Mouse (Mus musculus): ENCODE measurements at regions not wholly inside any gene's neighbourhood (a gene's known extent, or its start where the extent isn't known, plus 50 kb on each side); places are given as distances from the start of the nearest gene placed in this dataset.

DNA sequence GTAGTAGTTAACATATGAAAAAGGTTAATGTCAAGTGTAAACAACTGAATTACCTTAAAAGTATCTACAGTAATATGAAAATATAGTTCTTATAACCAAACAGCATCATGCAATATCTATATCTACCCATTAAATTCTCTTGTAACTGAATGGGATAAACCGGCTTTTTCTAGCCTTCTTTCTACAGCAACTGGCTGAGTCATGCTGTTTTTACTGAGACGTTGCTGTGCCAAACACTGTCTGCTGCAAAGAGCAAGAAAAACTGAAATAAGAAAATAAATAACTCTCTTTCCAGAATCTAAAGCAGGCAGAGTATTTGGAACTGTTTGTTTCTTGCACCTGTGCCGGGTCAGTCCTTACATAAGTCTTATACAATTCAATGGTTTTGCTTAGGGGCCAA, 74.0 kb downstream of the Nxf2 start:
- no peak for ATAC-seq (replicated peaks; ENCODE audit: insufficient number of reproducible peaks, low FRiP score, low TSS enrichment, low read depth)
- DNase-seq (ENCODE audit: low spot score): no peak
- H3K9me3 ChIP-seq (replicated peaks; ENCODE audit: control insufficient read depth, low read length): no peaks in the 10 kb centered on the region
- H3K36me3 ChIP-seq (replicated peaks; ENCODE audit: control insufficient read depth, insufficient read depth, low read depth, low read length): no peaks in the 10 kb centered on the region
- H3K27ac ChIP-seq (replicated peaks; ENCODE audit: low read depth, low read length): no peak overlapping the region
- H3K4me3 ChIP-seq (ENCODE audit: low read depth, low read length): no peak overlapping the region
- WGBS: 82% methylated on average over 3 of the region's 3 CpGs
- H3K4me2 ChIP-seq (ENCODE audit: low read depth, low read length): no peak overlapping the region
- no peaks in the 10 kb centered on the region for H3K4me1 ChIP-seq (ENCODE audit: control insufficient read depth, insufficient read depth, low read length)
- no peaks in the 10 kb centered on the region for H3K27me3 ChIP-seq (ENCODE audit: control insufficient read depth, insufficient read depth, low read length)
- no peak overlapping the region for H3K9ac ChIP-seq (replicated peaks; ENCODE audit: low read length)

DNA sequence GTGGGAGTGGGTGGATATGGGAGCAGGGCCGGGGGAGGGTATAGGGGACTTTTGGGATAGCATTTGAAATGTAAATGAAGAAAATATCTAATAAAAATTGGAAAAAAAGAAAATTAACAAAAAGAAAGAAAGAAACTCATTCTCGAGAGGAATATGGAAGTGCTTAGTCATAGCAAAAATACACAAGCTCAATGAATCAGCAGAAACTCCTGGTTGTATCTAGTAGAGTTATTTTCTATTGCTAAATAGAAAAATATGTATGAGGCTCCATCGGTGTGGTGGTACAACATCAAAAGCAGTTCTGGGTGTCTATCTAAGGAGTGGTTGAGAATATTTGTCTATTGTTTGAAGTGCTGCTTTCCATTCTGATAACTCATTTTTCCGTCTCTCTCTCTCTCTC, 74.9 kb downstream of the Nxf2 start:
- no peak for ATAC-seq (replicated peaks; ENCODE audit: insufficient number of reproducible peaks, low FRiP score, low TSS enrichment, low read depth)
- Histone ChIP-seq H3K4me2 (ENCODE audit: low read depth, low read length) (no peak overlapping the region), H3K4me3 (ENCODE audit: low read depth, low read length) (no peak overlapping the region), H3K27me3 (ENCODE audit: control insufficient read depth, insufficient read depth, low read length) (no peaks in the 10 kb centered on the region), H3K36me3 (replicated peaks; ENCODE audit: control insufficient read depth, insufficient read depth, low read depth, low read length) (no peaks in the 10 kb centered on the region), H3K4me1 (ENCODE audit: control insufficient read depth, insufficient read depth, low read length) (no peaks in the 10 kb centered on the region), H3K27ac (replicated peaks; ENCODE audit: low read depth, low read length) (no peak overlapping the region), H3K9me3 (replicated peaks; ENCODE audit: control insufficient read depth, low read length) (no peaks in the 10 kb centered on the region), H3K9ac (replicated peaks; ENCODE audit: low read length) (no peak overlapping the region)
- 91% methylated on average over 4 of the region's 4 CpGs for WGBS
- DNase-seq (ENCODE audit: low spot score): no peak

GRCm38 (mm10) chrX:134882334-134882733, 73.3 kb upstream of the Armcx2 start:
- H3K27me3 ChIP-seq (ENCODE audit: control insufficient read depth, insufficient read depth, low read length): no peaks in the 10 kb centered on the region
- H3K4me1 ChIP-seq (ENCODE audit: control insufficient read depth, insufficient read depth, low read length): no peaks in the 10 kb centered on the region
- no peak overlapping the region for H3K4me2 ChIP-seq (ENCODE audit: low read depth, low read length)
- no peak overlapping the region for H3K9ac ChIP-seq (replicated peaks; ENCODE audit: low read length)
- H3K9me3 ChIP-seq (replicated peaks; ENCODE audit: control insufficient read depth, low read length): no peaks in the 10 kb centered on the region
- no peaks in the 10 kb centered on the region for H3K36me3 ChIP-seq (replicated peaks; ENCODE audit: control insufficient read depth, insufficient read depth, low read depth, low read length)
- no peak overlapping the region for H3K4me3 ChIP-seq (ENCODE audit: low read depth, low read length)
- H3K27ac ChIP-seq (replicated peaks; ENCODE audit: low read depth, low read length): no peak overlapping the region
- DNase-seq (ENCODE audit: low spot score) (no peak), ATAC-seq (replicated peaks; ENCODE audit: insufficient number of reproducible peaks, low FRiP score, low TSS enrichment, low read depth) (no peak)
- WGBS: 72% methylated on average over 5 of the region's 5 CpGs

DNA sequence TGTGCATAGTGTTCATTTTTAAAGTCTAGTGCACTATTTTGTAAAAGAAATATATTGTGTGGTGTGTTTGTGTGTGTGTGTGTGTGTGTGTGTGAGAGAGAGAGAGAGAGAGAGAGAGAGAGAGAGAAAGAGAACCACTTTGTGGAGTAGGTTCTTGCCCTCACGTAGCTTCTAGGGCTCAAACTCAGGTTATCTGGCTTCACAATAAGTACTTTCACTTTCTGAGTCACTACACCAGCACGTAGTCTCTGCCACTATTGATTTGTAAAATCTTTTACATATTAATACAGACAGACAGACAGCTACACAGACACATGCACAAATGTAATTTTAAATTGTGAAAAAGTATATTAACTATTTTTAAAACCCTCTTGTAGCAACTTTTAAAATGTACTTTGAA, 70.9 kb upstream of the Armcx2 start:
- DNase-seq (ENCODE audit: low spot score): no peak
- Histone ChIP-seq H3K36me3 (replicated peaks; ENCODE audit: control insufficient read depth, insufficient read depth, low read depth, low read length) (no peaks in the 10 kb centered on the region), H3K27me3 (ENCODE audit: control insufficient read depth, insufficient read depth, low read length) (no peaks in the 10 kb centered on the region), H3K9ac (replicated peaks; ENCODE audit: low read length) (no peak overlapping the region), H3K27ac (replicated peaks; ENCODE audit: low read depth, low read length) (no peak overlapping the region), H3K9me3 (replicated peaks; ENCODE audit: control insufficient read depth, low read length) (no peaks in the 10 kb centered on the region), H3K4me3 (ENCODE audit: low read depth, low read length) (no peak overlapping the region), H3K4me2 (ENCODE audit: low read depth, low read length) (no peak overlapping the region), H3K4me1 (ENCODE audit: control insufficient read depth, insufficient read depth, low read length) (no peaks in the 10 kb centered on the region)
- ATAC-seq (replicated peaks; ENCODE audit: insufficient number of reproducible peaks, low FRiP score, low TSS enrichment, low read depth): no peak
- 78% methylated on average over 2 of the region's 2 CpGs for WGBS

DNA sequence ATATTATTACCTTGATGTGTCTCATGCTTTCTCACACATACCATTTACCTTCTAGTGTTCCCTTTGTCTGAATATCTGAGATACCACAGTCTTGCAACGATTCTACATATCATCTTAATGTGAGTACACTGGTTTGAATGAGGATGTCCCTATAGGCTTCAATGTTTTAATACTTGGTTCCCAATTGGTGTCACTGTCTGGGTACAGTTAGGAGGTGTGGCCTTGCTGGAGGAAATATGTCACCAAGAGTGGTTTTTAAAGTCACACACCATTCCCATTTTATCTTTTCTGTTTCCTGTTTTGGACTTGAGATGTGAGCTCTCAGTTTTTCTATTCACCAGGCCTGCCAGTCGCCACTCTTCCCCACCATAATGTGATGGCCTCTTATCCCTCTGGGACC, 69.8 kb upstream of the Armcx2 start:
- Histone ChIP-seq H3K9ac (replicated peaks; ENCODE audit: low read length) (no peak overlapping the region), H3K4me3 (ENCODE audit: low read depth, low read length) (no peak overlapping the region), H3K4me1 (ENCODE audit: control insufficient read depth, insufficient read depth, low read length) (no peaks in the 10 kb centered on the region), H3K4me2 (ENCODE audit: low read depth, low read length) (no peak overlapping the region), H3K27ac (replicated peaks; ENCODE audit: low read depth, low read length) (no peak overlapping the region), H3K36me3 (replicated peaks; ENCODE audit: control insufficient read depth, insufficient read depth, low read depth, low read length) (no peaks in the 10 kb centered on the region), H3K27me3 (ENCODE audit: control insufficient read depth, insufficient read depth, low read length) (no peaks in the 10 kb centered on the region), H3K9me3 (replicated peaks; ENCODE audit: control insufficient read depth, low read length) (no peaks in the 10 kb centered on the region)
- no peak for DNase-seq (ENCODE audit: low spot score)
- ATAC-seq (replicated peaks; ENCODE audit: insufficient number of reproducible peaks, low FRiP score, low TSS enrichment, low read depth): no peak
- WGBS: 87% methylated on average over 2 of the region's 2 CpGs

- H3K9ac ChIP-seq (replicated peaks; ENCODE audit: low read length): no peak overlapping the region
- 63% methylated on average over 2 of the region's 2 CpGs for WGBS
- H3K27ac ChIP-seq (replicated peaks; ENCODE audit: low read depth, low read length): no peak overlapping the region
- no peak overlapping the region for H3K4me3 ChIP-seq (ENCODE audit: low read depth, low read length)
- no peaks in the 10 kb centered on the region for H3K4me1 ChIP-seq (ENCODE audit: control insufficient read depth, insufficient read depth, low read length)
- no peak overlapping the region for H3K4me2 ChIP-seq (ENCODE audit: low read depth, low read length)
- ATAC-seq (replicated peaks; ENCODE audit: insufficient number of reproducible peaks, low FRiP score, low TSS enrichment, low read depth): no peak
- no peak for DNase-seq (ENCODE audit: low spot score)
- no peaks in the 10 kb centered on the region for H3K36me3 ChIP-seq (replicated peaks; ENCODE audit: control insufficient read depth, insufficient read depth, low read depth, low read length)
- H3K9me3 ChIP-seq (replicated peaks; ENCODE audit: control insufficient read depth, low read length): no peaks in the 10 kb centered on the region
- H3K27me3 ChIP-seq (ENCODE audit: control insufficient read depth, insufficient read depth, low read length): no peaks in the 10 kb centered on the region
These were observed 65.7 kb upstream of the Armcx2 start for GRCm38 (mm10) chrX:134874696-134875095.

- Histone ChIP-seq H3K36me3 (replicated peaks; ENCODE audit: control insufficient read depth, insufficient read depth, low read depth, low read length) (no peaks in the 10 kb centered on the region), H3K9ac (replicated peaks; ENCODE audit: low read length) (no peak overlapping the region), H3K4me2 (ENCODE audit: low read depth, low read length) (no peak overlapping the region), H3K4me1 (ENCODE audit: control insufficient read depth, insufficient read depth, low read length) (no peaks in the 10 kb centered on the region), H3K4me3 (ENCODE audit: low read depth, low read length) (no peak overlapping the region), H3K9me3 (replicated peaks; ENCODE audit: control insufficient read depth, low read length) (no peaks in the 10 kb centered on the region), H3K27me3 (ENCODE audit: control insufficient read depth, insufficient read depth, low read length) (no peaks in the 10 kb centered on the region), H3K27ac (replicated peaks; ENCODE audit: low read depth, low read length) (no peak overlapping the region)
- ATAC-seq (replicated peaks; ENCODE audit: insufficient number of reproducible peaks, low FRiP score, low TSS enrichment, low read depth) (no peak), DNase-seq (ENCODE audit: low spot score) (peak; percentile 28)
- WGBS: 27% methylated on average over 1 of the region's 1 CpGs
These were observed 64.6 kb upstream of the Armcx2 start for GRCm38 (mm10) chrX:134873651-134874050.

- ATAC-seq (replicated peaks; ENCODE audit: insufficient number of reproducible peaks, low FRiP score, low TSS enrichment, low read depth): no peak
- Histone ChIP-seq H3K9me3 (replicated peaks; ENCODE audit: control insufficient read depth, low read length) (no peaks in the 10 kb centered on the region), H3K36me3 (replicated peaks; ENCODE audit: control insufficient read depth, insufficient read depth, low read depth, low read length) (no peaks in the 10 kb centered on the region), H3K9ac (replicated peaks; ENCODE audit: low read length) (no peak overlapping the region), H3K4me3 (ENCODE audit: low read depth, low read length) (no peak overlapping the region), H3K4me1 (ENCODE audit: control insufficient read depth, insufficient read depth, low read length) (no peaks in the 10 kb centered on the region), H3K27ac (replicated peaks; ENCODE audit: low read depth, low read length) (no peak overlapping the region), H3K4me2 (ENCODE audit: low read depth, low read length) (no peak overlapping the region), H3K27me3 (ENCODE audit: control insufficient read depth, insufficient read depth, low read length) (no peaks in the 10 kb centered on the region)
- 81% methylated on average over 1 of the region's 1 CpGs for WGBS
- DNase-seq (ENCODE audit: low spot score): no peak
These were observed 52.6 kb upstream of the Armcx2 start for GRCm38 (mm10) chrX:134861641-134862040.

All from embryonic facial prominence, embryonic 11.5 days (tissue).